Mouse (Mus musculus): ENCODE results near the gene Ndufs7.

Gene Ndufs7

DNA sequence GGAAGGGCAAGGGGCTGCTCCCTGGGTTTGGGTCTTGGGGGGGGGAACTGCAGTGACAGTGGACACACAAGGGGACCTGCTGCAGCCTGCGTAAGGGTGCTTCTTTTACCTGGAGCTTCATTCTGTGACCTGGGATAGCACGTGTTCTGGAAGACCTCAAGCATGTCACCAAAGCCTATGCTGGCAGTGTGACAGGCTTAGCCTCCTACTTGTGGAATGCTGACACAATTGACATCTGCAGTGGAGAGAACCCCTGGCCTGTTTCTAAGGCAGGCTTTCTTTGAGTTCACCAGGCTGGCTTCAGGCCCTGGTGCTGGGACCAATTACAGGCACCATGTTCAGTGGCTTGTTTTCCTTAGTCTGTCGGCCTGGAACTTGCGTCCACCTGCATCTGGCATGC, 45.4 kb downstream of the Ndufs7 start:
- peak; percentile 44 for DNase-seq (ENCODE audit: low read depth)

DNA sequence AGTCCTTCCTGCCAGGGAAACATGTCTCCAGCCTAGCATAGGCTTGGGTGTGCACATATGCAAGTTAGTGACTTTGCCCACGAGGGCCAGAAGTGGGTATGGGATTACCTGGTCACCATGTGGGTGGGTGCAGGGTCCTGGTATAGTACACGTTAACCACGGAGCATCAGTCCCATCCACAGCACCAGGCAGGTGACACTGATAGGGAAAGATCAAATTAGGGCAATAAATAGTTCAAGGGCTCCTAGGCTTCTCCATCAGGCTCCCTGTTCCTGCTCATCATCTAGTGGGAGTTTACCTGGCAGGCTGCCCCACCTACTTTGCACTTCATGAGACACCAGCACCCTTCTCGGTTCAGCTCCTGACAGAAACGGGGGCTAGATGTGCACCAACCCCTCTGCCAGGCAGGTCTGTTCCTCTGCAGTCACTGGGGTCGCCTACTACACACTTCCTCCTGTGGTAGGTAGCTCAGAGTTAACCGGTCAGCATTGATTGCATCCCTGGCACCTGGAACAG, 45.9 kb downstream of the Ndufs7 start:
- DNase-seq (ENCODE audit: low read depth): peak; percentile 24

DNA sequence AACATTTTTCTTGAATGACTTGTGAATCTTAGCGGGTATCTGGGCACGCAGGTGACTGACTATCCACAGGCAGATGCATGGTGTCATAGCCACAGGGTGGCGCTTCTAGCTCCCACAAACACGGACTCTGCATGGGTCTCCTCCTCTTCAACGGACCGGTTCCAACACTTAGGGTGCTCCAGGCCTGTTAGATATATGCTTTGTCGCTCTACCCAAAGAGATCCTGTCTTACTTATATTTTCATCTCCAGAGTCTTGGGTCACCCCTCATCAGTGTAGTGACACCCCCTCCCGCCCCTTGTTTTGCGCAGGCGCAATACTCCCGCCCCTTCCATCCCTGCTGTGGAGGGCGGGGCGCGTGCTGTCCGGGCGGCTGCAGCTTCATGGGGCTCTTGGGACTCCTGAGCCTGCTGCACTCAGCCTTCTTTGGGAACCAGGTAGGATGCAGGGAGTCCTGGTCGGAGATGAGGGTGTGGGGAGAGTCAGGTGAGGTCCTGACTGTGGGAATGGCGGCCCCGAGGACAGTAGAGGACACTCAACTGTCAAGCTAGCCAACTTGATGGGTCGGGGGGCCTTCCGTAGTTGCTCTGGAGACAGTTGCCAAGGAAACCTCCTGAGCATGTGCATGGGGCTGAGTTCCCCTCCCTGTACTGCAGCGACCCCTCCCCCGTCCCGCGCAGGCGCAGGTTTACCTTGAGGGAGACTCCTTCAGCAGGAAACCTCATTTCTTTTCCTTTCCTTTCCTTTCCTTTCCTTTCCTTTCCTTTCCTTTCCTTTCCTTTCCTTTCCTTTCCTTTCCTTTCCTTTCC, 46.9 kb downstream of the Ndufs7 start, which contains the start of gene Apc2:
TSS of gene Apc2 (plus strand) at position 360 of the 808 bp plus-strand sequence.
- DNase-seq (ENCODE audit: low read depth): peak; percentile 80

DNA sequence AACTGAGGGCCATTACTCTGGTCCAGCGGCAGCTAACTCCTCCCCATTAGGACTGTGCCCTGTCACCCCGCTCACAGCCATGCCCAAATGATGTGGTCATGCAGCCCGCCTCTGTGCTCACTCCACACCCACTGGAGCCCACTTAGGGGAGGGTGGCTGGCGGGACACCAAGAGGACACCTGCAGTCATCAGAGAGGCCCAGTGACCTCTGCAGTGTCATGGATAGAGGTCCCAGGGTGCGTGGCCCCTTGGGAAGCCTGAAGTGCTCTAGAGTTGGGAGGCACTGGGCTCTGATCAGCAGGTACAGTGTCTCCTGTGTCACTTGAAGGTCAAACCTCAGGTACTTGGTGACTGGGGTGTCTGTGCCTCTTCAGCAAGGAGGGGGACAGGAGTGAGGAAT, 47.9 kb downstream of the Ndufs7 start:
- no peak for DNase-seq (ENCODE audit: low read depth)

DNA sequence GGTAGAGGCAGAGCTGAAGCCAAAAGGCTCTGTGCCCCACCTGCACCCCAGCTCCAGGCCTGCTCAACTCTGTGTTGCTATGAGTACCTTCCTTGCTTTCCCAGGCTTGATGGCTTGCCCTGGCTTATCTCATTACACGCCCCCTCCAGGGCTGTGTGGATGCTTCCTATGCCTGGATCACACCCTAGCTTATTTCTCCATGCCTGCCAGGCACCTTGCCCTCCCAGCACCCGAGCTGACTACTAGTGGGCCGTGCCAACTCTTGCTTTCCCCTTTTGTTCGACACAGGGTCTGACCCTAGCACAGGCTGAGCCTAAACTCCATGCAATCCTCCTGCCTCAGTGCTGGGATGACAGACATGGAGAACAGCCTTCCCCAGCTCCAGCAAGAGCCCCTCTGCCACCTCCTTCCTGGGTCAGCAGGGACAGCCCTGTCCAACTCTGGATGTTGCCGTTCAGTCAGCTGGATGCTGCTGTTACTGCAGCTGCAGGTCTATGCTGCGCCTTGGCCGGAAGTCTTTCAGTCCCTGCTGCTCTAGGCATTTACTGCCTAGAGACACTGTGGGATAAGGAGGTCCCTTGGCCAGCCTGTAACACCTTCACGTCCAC, 48.7 kb downstream of the Ndufs7 start:
- DNase-seq (ENCODE audit: low read depth): no peak

DNA sequence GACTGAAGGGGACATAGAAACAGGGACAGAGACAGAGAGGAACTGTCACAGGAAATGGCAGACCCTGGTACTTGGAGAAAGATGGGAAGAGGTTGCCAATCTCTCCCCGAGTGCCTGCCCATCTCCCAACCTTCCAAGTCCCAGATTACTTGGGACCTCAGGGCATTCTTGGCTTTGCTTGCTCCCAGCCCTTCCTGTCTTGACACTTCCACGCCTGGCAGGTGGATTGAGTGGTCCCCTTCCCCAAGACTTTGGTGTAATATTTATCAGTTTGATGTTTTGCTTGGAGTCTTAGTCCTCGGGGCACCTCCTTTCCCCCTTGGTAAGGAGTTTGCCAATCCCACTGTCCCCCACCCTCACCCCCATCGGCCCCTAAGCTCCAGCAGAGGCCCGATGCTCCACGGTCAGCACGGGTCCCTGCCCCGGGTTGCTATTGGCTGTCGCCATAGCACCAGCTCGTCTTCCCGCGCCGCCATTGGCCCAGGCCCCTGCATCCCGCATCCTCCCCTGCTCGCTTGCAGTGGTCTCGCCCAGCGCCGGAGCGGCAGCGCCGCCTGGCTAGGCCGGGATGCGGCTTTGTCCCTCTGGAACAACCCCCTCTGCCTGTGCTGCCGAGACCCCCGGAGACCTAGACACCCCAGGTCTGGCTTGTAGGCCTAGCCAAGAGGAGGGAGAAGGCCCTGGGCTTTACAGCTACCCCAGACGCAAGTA, 49.8 kb downstream of the Ndufs7 start:
- DNase-seq (ENCODE audit: low read depth): no peak

DNA sequence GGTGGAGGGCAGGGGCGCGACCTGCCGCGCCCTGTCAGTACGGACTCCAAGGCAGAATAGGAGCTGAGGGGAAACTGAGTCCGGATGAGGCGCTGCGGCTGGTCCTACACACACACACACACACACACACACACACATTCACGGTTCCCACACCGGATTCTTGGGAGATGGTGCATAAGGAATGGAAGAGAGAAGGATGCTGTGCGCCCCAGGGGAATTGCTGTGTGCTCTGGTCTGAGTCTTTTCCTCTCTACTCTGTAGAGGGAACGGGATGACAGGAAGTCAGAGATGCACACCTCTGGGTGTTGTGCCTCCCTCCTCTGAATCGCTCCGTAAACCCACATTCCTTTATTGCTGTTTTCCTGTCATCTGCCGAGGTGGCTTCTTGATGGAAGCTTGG, 50.4 kb downstream of the Ndufs7 start:
- no peak for DNase-seq (ENCODE audit: low read depth)

DNA sequence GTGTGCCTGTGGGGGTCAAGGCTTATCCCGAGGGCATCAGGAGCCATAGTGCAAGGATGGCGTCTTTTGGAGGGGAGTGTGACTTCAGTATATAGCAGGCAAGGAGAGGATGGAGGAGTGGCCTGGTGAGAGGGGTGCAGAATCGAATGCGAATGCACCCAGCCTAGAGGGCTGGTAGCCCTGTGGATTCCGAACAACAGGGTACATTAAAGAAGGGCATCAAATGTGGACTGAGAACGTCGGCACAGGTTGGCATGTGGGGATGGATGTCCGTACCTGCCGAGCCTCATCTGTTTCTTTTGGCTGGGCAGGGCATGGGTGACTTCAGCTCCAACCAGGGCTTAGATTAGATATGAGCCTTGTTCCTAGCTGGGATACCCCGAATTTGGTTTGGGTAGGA, 50.9 kb downstream of the Ndufs7 start:
- no peak for DNase-seq (ENCODE audit: low read depth)

DNA sequence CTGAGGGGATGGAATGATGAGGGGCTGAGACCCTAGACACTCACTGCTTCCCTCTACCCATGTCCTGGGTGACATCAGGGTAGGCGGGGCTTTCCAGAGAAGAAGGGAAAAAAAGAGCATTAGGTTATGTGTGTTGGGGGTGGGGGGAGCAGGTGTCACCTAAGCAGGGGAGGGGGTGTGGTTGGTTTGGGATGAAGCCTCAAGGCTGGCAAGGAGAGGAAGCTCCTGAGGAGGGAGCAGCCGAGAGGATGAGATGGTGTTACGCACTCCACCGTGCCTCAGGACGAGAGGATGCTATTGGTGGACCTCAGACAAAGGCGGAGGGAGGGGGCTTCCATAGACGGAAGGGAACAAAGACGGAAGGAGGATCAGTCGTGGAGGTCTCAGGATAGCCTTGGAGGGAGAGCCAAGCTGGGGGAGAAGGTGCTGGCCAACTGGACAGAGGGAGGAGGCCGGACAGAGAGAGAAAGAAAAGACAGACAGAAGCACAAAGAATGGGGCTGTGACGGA, 51.8 kb downstream of the Ndufs7 start:
- DNase-seq (ENCODE audit: low read depth): no peak

DNA sequence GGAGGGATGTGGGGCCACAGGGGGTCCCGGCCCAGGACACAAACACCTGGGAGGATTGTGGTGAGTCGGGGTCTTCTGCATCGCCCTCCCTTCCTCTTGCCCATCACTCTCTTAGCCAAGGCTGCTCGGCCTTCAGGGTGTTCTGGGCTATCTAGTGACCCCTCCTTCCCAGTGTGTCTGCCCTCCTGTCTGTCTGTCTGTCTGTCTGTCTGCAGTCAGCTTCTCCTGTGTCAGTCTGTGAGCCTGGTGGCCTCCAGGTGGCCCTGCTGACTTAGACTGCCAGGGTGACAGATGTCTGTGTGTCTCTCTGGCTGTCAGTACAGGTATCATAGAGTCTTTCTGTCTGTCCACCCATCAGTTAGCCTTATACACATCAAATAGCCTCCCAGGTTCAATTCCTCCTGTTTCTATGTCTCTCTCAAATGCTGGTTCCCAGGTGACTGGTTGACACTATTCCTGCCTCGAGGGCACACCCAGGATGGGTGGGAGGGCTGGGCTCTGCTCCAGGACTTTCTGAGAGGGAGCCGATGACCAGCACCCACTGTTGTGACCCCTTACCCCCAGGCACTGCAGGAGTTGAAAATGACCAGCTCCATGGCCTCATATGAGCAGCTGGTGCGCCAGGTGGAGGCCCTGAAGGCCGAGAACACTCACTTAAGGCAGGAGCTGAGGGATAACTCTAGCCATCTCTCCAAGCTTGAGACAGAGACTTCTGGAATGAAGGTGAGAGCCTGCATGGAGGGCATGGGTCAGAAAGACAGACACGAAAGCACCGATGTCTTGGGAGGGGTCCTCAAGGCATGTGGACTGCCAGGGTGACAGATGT, 52.5 kb downstream of the Ndufs7 start:
- DNase-seq (ENCODE audit: low read depth): no peak

DNA sequence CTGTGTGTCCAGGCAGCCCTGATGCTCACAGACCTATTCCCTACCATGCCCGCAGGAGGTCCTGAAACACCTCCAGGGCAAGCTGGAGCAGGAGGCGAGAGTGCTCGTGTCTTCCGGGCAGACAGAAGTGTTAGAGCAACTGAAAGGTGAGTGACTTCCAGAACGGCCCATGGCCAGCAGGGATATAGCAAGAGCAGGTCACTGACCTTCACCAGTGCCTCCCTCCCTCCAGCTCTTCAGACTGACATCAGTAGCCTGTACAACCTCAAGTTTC, 53.1 kb downstream of the Ndufs7 start:
- no peak for DNase-seq (ENCODE audit: low read depth)

DNA sequence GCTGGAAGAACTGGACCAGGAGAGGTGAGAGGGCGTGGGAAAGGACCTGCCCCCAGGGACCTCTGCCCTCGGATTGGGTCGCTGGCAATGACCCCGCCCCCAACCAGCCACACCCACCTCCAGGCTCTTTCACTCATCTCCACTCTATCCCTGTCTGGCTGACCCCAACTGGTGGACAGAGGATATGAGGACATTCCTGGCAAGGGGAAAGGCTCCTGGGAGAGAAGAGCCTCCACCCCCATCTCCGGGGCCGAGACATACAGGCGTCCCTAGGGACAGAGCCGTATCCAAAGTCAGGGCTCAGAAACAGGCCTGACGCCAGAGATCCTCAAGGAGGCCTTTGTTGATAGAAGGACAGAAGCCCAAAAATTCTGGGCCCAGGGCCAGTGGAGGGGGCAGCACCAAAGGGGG, 53.6 kb downstream of the Ndufs7 start:
- DNase-seq (ENCODE audit: low read depth): peak; percentile 46

DNA sequence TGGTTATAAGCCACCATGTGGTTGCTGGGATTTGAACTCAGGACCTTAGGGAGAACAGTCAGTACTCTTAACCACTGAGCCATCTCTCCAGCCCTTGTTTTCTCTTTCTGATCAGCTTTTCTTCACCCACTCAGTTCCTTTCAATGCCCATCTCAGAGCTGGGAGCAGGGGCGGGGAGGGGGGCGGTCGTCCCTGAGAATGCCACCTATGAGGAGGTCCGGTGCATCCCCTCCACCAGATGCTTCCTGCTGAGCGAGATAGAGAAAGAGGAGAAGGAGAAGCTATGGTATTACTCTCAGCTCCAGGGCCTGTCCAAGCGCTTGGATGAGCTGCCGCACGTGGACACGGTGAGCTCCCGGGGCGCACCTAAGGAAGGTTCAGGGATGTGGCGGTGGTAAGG, 55.5 kb downstream of the Ndufs7 start:
- no peak for DNase-seq (ENCODE audit: low read depth)

DNA sequence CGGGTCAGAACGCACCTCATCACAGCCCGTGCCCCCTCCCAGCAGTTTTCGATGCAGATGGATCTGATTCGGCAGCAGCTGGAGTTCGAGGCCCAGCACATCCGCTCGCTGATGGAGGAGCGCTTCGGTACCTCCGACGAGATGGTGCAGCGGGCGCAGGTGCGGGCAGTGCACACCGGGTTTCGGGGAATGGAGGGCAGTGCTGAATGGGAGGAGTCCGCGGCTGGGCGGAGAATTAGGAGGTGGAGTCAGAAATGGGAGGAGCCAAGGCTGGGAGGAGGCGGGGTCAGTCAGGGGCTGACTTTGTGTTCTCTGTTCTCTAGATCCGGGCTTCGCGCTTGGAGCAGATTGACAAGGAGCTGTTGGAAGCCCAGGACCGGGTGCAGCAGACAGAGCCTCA, 55.9 kb downstream of the Ndufs7 start:
- DNase-seq (ENCODE audit: low read depth): no peak
